Comparison of ENCODE assay signal across 8 mouse cellular contexts in the genomic region with DNA sequence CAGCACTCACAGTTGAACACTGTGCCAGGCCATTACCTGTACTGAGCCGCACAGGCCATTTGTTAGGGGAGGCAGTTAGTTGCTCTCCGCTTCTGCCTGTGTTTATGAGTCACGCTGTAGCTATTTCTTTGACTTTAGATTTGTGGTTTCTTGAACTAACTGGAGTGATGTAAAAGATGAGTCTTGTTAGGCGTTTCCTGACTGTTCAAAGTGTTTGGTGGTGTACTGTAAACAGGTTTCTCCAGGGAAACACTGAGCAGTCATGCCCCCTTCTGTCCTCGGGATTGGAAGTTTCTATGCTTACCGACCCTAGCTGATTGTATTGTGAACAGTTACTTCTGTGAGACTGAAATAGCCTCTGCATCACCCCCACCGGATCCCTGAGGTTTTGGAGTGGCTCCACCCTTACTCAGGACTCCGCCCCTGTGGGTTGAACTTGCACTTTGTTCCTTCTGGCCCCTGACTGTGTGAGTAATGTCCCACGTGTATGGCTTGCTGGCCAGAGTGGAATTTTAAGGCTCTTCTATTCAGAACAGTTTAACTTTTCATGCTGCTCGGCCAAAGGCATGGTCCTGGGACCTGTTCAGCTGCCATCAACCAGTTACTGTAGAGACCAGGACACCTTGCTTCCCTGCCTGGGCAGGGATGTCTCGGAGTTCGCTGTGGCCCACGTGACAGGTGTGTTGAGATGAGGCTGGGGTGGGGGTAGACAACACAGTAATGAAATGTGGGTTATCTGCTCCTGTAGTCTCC. TPM values are rescaled to one million over a fixed set of nuclear protein-coding genes. Genes with fewer than 3 reads are reported as not detected.
A peak's percentile ranks its signal among the peaks of the same experiment; 100 is the strongest.
DNase-seq lines count a peak whose midpoint lies in the region; ATAC-seq lines count a peak whose summit lies in the region.

No protein-coding gene starts in this region.

- H3K9ac ChIP-seq in forebrain, embryonic 11.5 days (ENCODE audit: low read length) = no peak overlapping the region; the same call in 1 of the 2 replicates
- H3K9ac ChIP-seq in limb, embryonic 11.5 days (ENCODE audit: low read length) = no peak overlapping the region
- H3K9ac ChIP-seq in midbrain, embryonic 14.5 days (replicated peaks; ENCODE audit: low read length) = no peak overlapping the region

- no peaks in the 10 kb centered on the region for H3K9me3 ChIP-seq in forebrain, embryonic 11.5 days (ENCODE audit: control insufficient read depth, low read length)
- no peaks in the 10 kb centered on the region for H3K9me3 ChIP-seq in limb, embryonic 11.5 days (ENCODE audit: control insufficient read depth, low read length)
- H3K9me3 ChIP-seq in midbrain, embryonic 14.5 days (ENCODE audit: control insufficient read depth, low read length) = no peaks in the 10 kb centered on the region

- peaks cover 25% of the 10 kb centered on the region; the same call in 1 of the 2 replicates for H3K4me1 ChIP-seq in forebrain, embryonic 11.5 days (replicated peaks; ENCODE audit: control insufficient read depth, insufficient read depth, low read length)
- peaks cover 15% of the 10 kb centered on the region for H3K4me1 ChIP-seq in limb, embryonic 11.5 days (ENCODE audit: control insufficient read depth, insufficient read depth, low read length)
- H3K4me1 ChIP-seq in midbrain, embryonic 14.5 days (ENCODE audit: control insufficient read depth, insufficient read depth, low read length) = peaks cover 18% of the 10 kb centered on the region

- peak; percentile 83 for DNase-seq in CD4-positive, CD25-positive, alpha-beta regulatory T cell, adult 2 months (ENCODE audit: low read depth, low spot score)
- DNase-seq in adrenal gland, adult 18-20 months (ENCODE audit: low spot score in 2 of 2) = peak; percentile 66 to 68
- DNase-seq in forebrain, embryonic 11.5 days (ENCODE audit: low spot score) = peak; percentile 62
- DNase-seq in heart, postnatal 4 days = peak; percentile 81
- DNase-seq in limb, embryonic 11.5 days (ENCODE audit: low spot score) = peak; percentile 67
- DNase-seq in midbrain, embryonic 14.5 days = peak; percentile 20
- peak; percentile 58 for DNase-seq in testis, postnatal 10 days (ENCODE audit: low spot score)
- no peak for DNase-seq in right cerebral cortex, postnatal 25 days

- WGBS in forebrain, embryonic 11.5 days = 27% methylated on average over 13 of the region's 13 CpGs
- 14% methylated on average over 13 of the region's 13 CpGs for WGBS in limb, embryonic 11.5 days
- 26% methylated on average over 13 of the region's 13 CpGs for WGBS in midbrain, embryonic 14.5 days

- no peaks in the 10 kb centered on the region for H3K27me3 ChIP-seq in forebrain, embryonic 11.5 days (ENCODE audit: control insufficient read depth, insufficient read depth, low read length)
- no peaks in the 10 kb centered on the region for H3K27me3 ChIP-seq in limb, embryonic 11.5 days (ENCODE audit: control insufficient read depth, insufficient read depth, low read length)
- no peaks in the 10 kb centered on the region for H3K27me3 ChIP-seq in midbrain, embryonic 14.5 days (ENCODE audit: control insufficient read depth, insufficient read depth, low read length)

- H3K4me3 ChIP-seq in forebrain, embryonic 11.5 days (ENCODE audit: low read depth, low read length) = no peak overlapping the region
- no peak overlapping the region for H3K4me3 ChIP-seq in limb, embryonic 11.5 days (ENCODE audit: low read depth, low read length)
- no peak overlapping the region for H3K4me3 ChIP-seq in midbrain, embryonic 14.5 days (replicated peaks; ENCODE audit: low read depth, low read length)

- H3K4me2 ChIP-seq in forebrain, embryonic 11.5 days (ENCODE audit: low read depth, low read length, severe bottlenecking) = peak overlapping the region; percentile 26
- peak overlapping the region; percentile 22 for H3K4me2 ChIP-seq in limb, embryonic 11.5 days (ENCODE audit: low read depth, severe bottlenecking)
- no peak overlapping the region for H3K4me2 ChIP-seq in midbrain, embryonic 14.5 days (ENCODE audit: low read length)

- peak; percentile 31 for ATAC-seq in forebrain, embryonic 11.5 days (replicated peaks; ENCODE audit: low FRiP score)
- ATAC-seq in limb, embryonic 11.5 days (ENCODE audit: insufficient number of reproducible peaks, low FRiP score, low TSS enrichment, low read depth) = peak; percentile 49; the same call in 1 of the 2 replicates
- no peak for ATAC-seq in midbrain, embryonic 14.5 days (ENCODE audit: low FRiP score, low TSS enrichment)

- no peaks in the 10 kb centered on the region for H3K36me3 ChIP-seq in forebrain, embryonic 11.5 days (ENCODE audit: control insufficient read depth, insufficient read depth, low read length)
- no peaks in the 10 kb centered on the region for H3K36me3 ChIP-seq in limb, embryonic 11.5 days (ENCODE audit: control insufficient read depth, insufficient read depth, low read length)
- H3K36me3 ChIP-seq in midbrain, embryonic 14.5 days (ENCODE audit: control insufficient read depth, insufficient read depth, low read length) = no peaks in the 10 kb centered on the region

- no peak overlapping the region for H3K27ac ChIP-seq in forebrain, embryonic 11.5 days (ENCODE audit: low read depth, low read length)
- no peak overlapping the region for H3K27ac ChIP-seq in limb, embryonic 11.5 days (replicated peaks; ENCODE audit: low read depth, low read length)
- H3K27ac ChIP-seq in midbrain, embryonic 14.5 days (replicated peaks; ENCODE audit: low read depth, low read length) = no peak overlapping the region

RNA-seq across cellular contexts. Expression of a gene that starts 57.0 kb away (rescaled TPM):
- 10 to 100 TPM; 20.1 to 23.7 TPM for total RNA-seq in adrenal gland, adult 18-20 months (2021)
- 5.7 TPM in 2 replicates for polyA plus RNA-seq in forebrain, embryonic 11.5 days (2014; fragmentation: Nextera tagmentation; extraction: Ambion mirVana)
- total RNA-seq in heart, postnatal 4 days (2021) = 10 to 100 TPM; 24.0 to 26.1 TPM
- 5.9 and 6.3 TPM in 2 replicates for polyA plus RNA-seq in limb, embryonic 11.5 days (2014; fragmentation: Nextera tagmentation; extraction: Ambion mirVana)
- polyA plus RNA-seq in midbrain, embryonic 14.5 days (2014; fragmentation: Nextera tagmentation; extraction: Ambion mirVana) = 9.0 and 9.8 TPM in 2 replicates

RNA-seq across cellular contexts. Expression of a gene that starts 58.6 kb away (rescaled TPM):
- 10 to 100 TPM; 11.5 to 17.4 TPM for total RNA-seq in adrenal gland, adult 18-20 months (2021)
- polyA plus RNA-seq in forebrain, embryonic 11.5 days (2014; fragmentation: Nextera tagmentation; extraction: Ambion mirVana) = 5.2 and 7.8 TPM in 2 replicates
- 10 to 100 TPM; 10.1 to 12.9 TPM for total RNA-seq in heart, postnatal 4 days (2021)
- 8.2 and 10.0 TPM in 2 replicates for polyA plus RNA-seq in limb, embryonic 11.5 days (2014; fragmentation: Nextera tagmentation; extraction: Ambion mirVana)
- 1.6 and 4.6 TPM in 2 replicates for polyA plus RNA-seq in midbrain, embryonic 14.5 days (2014; fragmentation: Nextera tagmentation; extraction: Ambion mirVana)
